Mouse (Mus musculus): ENCODE measurements around the gene Zfp978.
"Not testable (repeated sequence)": the region's sequence is repeated elsewhere in the genome, so short reads cannot be mapped to it uniquely, and the experiment has no call there.

Gene Zfp978

GRCm38 (mm10) chr4:147350541-147350940 lies 10.6 kb upstream of the Zfp978 start:
- DNase-seq (ENCODE audit: low read depth, low spot score) = not testable (repeated sequence)

GRCm38 (mm10) chr4:147351376-147351980 lies 9.6 kb upstream of the Zfp978 start:
- DNase-seq (ENCODE audit: low read depth, low spot score) = not testable (repeated sequence)

GRCm38 (mm10) chr4:147353626-147354025 lies 7.5 kb upstream of the Zfp978 start:
- not testable (repeated sequence) for DNase-seq (ENCODE audit: low read depth, low spot score)

GRCm38 (mm10) chr4:147356042-147356441 lies 5.1 kb upstream of the Zfp978 start:
- DNase-seq (ENCODE audit: low read depth, low spot score) = not testable (repeated sequence)

- not testable (repeated sequence) for DNase-seq (ENCODE audit: low read depth, low spot score)
Observed at GRCm38 (mm10) chr4:147357195-147357594, 3.9 kb upstream of the Zfp978 start.

GRCm38 (mm10) chr4:147361872-147362271 lies 769 bp downstream of the Zfp978 start:
- DNase-seq (ENCODE audit: low read depth, low spot score) = not testable (repeated sequence)

- DNase-seq (ENCODE audit: low read depth, low spot score) = not testable (repeated sequence)
Observed at GRCm38 (mm10) chr4:147369564-147369963, 8.5 kb downstream of the Zfp978 start.

- not testable (repeated sequence) for DNase-seq (ENCODE audit: low read depth, low spot score)
Observed at GRCm38 (mm10) chr4:147383199-147383598, 22.1 kb downstream of the Zfp978 start.

GRCm38 (mm10) chr4:147397201-147397600 lies 36.1 kb downstream of the Zfp978 start:
- DNase-seq (ENCODE audit: low read depth, low spot score) = not testable (repeated sequence)

- DNase-seq (ENCODE audit: low read depth, low spot score) = not testable (repeated sequence)
Observed at GRCm38 (mm10) chr4:147397934-147398682, 37.0 kb downstream of the Zfp978 start.

GRCm38 (mm10) chr4:147398741-147399140 lies 37.6 kb downstream of the Zfp978 start:
- DNase-seq (ENCODE audit: low read depth, low spot score) = not testable (repeated sequence)

- not testable (repeated sequence) for DNase-seq (ENCODE audit: low read depth, low spot score)
Observed at GRCm38 (mm10) chr4:147399505-147399904, 38.4 kb downstream of the Zfp978 start.

GRCm38 (mm10) chr4:147400031-147400847 lies 39.1 kb downstream of the Zfp978 start:
- DNase-seq (ENCODE audit: low read depth, low spot score) = not testable (repeated sequence)

GRCm38 (mm10) chr4:147400848-147401715 lies 40.0 kb downstream of the Zfp978 start:
- not testable (repeated sequence) for DNase-seq (ENCODE audit: low read depth, low spot score)

- not testable (repeated sequence) for DNase-seq (ENCODE audit: low read depth, low spot score)
Observed at GRCm38 (mm10) chr4:147401736-147402506, 40.8 kb downstream of the Zfp978 start.

- not testable (repeated sequence) for DNase-seq (ENCODE audit: low read depth, low spot score)
Observed at GRCm38 (mm10) chr4:147402507-147402890, 41.4 kb downstream of the Zfp978 start.

GRCm38 (mm10) chr4:147403509-147403908 lies 42.4 kb downstream of the Zfp978 start:
- not testable (repeated sequence) for DNase-seq (ENCODE audit: low read depth, low spot score)

GRCm38 (mm10) chr4:147403931-147404913 lies 43.1 kb downstream of the Zfp978 start:
- DNase-seq (ENCODE audit: low read depth, low spot score) = not testable (repeated sequence)

Data from brain, adult 2 months (tissue).